Mouse (Mus musculus): ENCODE data around the gene Ms4a10. TPM values are rescaled to one million over a fixed set of nuclear protein-coding genes. Genes with fewer than 3 reads are reported as not detected.
A peak's percentile ranks its signal among the peaks of the same experiment; 100 is the strongest.

Gene Ms4a10
- 0.35 and 0.73 TPM in 2 replicates for polyA plus RNA-seq (2015; fragmentation: Nextera tagmentation; extraction: Ambion mirVana)

DNA sequence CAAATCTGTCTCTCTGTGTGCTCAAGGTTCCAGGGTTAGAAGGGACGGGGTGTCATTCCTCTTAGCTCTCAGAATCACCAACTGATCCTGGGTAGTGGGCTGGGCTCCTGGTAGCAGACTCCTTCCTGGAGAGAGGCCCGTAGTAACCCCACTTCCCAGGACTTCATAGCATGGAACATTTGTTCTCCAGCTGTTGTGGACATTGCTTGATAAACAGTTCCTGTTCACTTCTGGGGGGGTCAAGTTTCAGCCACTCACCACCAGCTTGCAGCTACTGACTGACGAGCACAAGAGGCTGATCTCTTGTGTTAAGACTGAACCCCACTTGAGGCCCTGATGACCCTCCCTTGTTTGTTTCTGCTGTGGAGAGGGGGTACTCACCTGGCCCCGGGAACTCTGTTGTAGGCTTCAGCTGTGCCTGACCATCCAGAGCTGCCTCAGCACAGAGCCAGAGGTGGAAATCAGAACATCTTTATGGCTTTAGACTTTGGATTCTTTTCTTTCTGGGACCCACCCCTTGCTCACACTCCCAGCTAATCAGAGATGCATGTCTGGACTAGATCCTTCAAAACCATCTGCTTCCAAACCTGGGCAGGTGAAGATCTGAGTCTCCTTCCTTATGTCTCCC, at the start of gene Ms4a10:
Ms4a10 (minus strand) TSS at position 433 of the 628 bp plus-strand sequence.
- ATAC-seq (ENCODE audit: insufficient number of reproducible peaks, low FRiP score, low TSS enrichment, low read depth), result 0 out of 2 replicates have a peak, but pooled peaks have one; percentile 49
- Histone ChIP-seq H3K9ac (no peak within 1 kb of the TSS), H3K9me3 (no peaks in the 10 kb centered on the region), H3K36me3 (no peaks in the 10 kb centered on the region), H3K4me2 (no peak within 1 kb of the TSS), H3K27me3 (no peaks in the 10 kb centered on the region), H3K27ac (no peak within 1 kb of the TSS), H3K4me1 (peaks cover under 1% of the 10 kb centered on the region), H3K4me3 (no peak within 1 kb of the TSS)
- WGBS, result 32% methylated on average over 4 of the region's 4 CpGs

DNA sequence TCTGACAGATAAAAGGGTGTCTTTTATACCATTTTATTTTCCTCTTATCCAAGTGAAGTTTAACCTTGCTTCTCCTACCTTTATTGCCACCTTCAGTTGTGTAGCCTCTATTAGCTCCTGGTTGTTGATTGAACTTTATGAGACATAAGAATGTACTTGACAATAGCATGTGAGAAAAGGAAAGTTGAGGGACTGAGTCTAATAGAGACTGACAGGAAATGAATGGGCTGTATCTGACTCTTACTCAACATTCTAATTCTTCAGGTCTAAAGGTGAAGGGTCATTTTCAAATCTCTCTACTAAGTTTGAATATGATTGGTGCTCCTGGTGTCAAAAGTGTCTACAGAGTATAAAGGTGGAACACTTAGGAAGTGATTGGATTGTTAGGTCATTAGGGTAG, 47.9 kb upstream of the Ms4a10 start:
- Histone ChIP-seq H3K4me1 (no peaks in the 10 kb centered on the region), H3K27me3 (no peaks in the 10 kb centered on the region), H3K4me3 (no peak overlapping the region), H3K9me3 (no peaks in the 10 kb centered on the region), H3K27ac (no peak overlapping the region), H3K9ac (no peak overlapping the region), H3K4me2 (no peak overlapping the region), H3K36me3 (no peaks in the 10 kb centered on the region)
- no peak for ATAC-seq (ENCODE audit: insufficient number of reproducible peaks, low FRiP score, low TSS enrichment, low read depth)

DNA sequence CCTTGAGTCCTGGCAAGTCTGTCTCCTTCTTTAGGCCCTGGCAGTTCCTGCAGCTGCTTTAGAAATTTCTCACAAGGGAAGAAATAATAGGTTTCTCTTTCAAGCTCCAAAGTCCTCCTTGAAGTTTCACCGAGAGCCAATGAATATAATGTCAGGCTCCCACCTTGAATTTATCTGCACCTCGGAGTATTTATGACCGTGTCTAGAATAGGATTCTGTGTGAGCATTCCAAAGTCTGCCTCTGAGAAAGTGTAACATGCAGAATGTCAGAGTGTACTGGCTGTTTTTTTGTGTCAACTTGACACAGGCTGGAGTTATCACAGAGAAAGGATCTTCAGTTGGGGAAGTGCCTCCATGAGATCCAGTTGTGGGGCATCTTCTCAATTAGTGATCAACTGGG, 43.4 kb upstream of the Ms4a10 start, which contains the start of gene Ms4a18:
Ms4a18 (minus strand) TSS at position 141 of the 400 bp plus-strand sequence.
- H3K4me3 ChIP-seq, result no peak within 1 kb of the TSS
- H3K9ac ChIP-seq, result no peak within 1 kb of the TSS
- no peaks in the 10 kb centered on the region for H3K27me3 ChIP-seq
- no peak within 1 kb of the TSS for H3K4me2 ChIP-seq
- H3K36me3 ChIP-seq, result no peaks in the 10 kb centered on the region
- no peak for ATAC-seq (ENCODE audit: insufficient number of reproducible peaks, low FRiP score, low TSS enrichment, low read depth)
- no peak within 1 kb of the TSS for H3K27ac ChIP-seq
- WGBS, result 70% methylated on average over 3 of the region's 3 CpGs
- H3K4me1 ChIP-seq, result no peaks in the 10 kb centered on the region
- no peaks in the 10 kb centered on the region for H3K9me3 ChIP-seq

DNA sequence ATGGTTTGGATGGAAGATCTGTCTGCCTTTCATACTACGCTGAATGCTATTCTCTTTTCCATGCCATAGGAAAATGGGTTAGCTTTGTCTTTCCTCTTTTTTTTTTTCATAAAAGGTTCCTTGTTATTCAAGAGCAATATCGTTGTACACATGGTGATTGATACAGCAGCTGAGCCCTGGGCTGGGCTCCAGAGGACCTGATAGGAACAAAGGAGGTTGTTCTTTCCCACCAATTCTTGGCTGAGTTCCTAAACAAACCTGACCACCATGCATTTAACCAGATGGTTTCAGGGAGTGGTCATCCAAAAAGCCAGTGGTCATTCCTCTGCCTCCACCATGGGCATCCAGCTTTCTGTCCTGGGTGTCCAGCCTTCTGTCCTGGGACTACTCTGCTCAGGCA, 42.8 kb upstream of the Ms4a10 start:
- no peak overlapping the region for H3K4me2 ChIP-seq
- H3K27me3 ChIP-seq, result no peaks in the 10 kb centered on the region
- no peaks in the 10 kb centered on the region for H3K36me3 ChIP-seq
- 72% methylated on average over 2 of the region's 2 CpGs for WGBS
- H3K9ac ChIP-seq, result no peak overlapping the region
- H3K4me1 ChIP-seq, result no peaks in the 10 kb centered on the region
- no peak overlapping the region for H3K4me3 ChIP-seq
- no peak overlapping the region for H3K27ac ChIP-seq
- no peaks in the 10 kb centered on the region for H3K9me3 ChIP-seq
- ATAC-seq (ENCODE audit: insufficient number of reproducible peaks, low FRiP score, low TSS enrichment, low read depth), result no peak

DNA sequence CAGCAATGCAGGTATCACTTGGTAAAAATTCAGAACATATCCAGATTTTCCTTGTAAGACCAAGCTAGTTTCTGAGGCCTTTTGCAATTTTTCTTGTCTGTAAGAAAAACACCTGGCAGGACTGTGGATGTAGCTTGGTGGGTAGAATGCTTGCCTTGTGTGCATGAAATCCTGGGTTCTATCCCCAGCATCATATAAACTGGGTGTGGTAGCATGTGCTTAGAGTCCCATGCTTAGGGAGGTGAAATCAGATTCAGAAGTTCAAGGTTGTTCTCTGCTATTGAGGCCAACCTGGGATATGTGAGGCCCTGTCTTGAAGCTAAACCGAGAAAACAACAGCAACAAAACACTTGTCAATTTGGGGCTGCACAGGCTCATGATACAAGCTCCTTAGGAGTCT, 41.5 kb upstream of the Ms4a10 start:
- Histone ChIP-seq H3K9ac (no peak overlapping the region), H3K4me2 (no peak overlapping the region), H3K9me3 (no peaks in the 10 kb centered on the region), H3K27me3 (no peaks in the 10 kb centered on the region), H3K36me3 (no peaks in the 10 kb centered on the region), H3K4me3 (no peak overlapping the region), H3K27ac (no peak overlapping the region), H3K4me1 (no peaks in the 10 kb centered on the region)
- no peak for ATAC-seq (ENCODE audit: insufficient number of reproducible peaks, low FRiP score, low TSS enrichment, low read depth)
- WGBS, result 78% methylated on average over 1 of the region's 1 CpGs

DNA sequence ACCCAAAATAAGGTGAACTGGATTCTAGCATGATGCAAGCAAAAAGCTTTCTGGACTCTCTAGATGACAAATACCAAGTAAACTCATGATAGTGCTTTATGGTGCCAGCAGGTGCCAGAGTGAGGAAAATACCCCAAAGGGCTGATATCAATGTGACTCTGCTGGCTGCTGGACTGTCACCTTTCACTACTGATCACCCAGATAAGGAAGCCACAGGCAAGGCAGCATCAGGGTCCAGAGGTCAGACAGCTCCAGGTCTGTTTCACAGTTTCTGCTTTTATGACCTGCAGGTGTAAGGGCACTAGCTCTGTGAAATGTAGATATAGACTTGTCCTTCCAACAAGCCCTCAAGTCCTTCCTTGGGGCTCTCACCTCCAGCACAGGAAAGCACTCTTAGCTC, 41.0 kb upstream of the Ms4a10 start:
- Histone ChIP-seq H3K9me3 (no peaks in the 10 kb centered on the region), H3K27me3 (no peaks in the 10 kb centered on the region), H3K4me2 (no peak overlapping the region), H3K36me3 (no peaks in the 10 kb centered on the region), H3K9ac (no peak overlapping the region), H3K4me1 (no peaks in the 10 kb centered on the region), H3K4me3 (no peak overlapping the region), H3K27ac (no peak overlapping the region)
- ATAC-seq (ENCODE audit: insufficient number of reproducible peaks, low FRiP score, low TSS enrichment, low read depth), result no peak

DNA sequence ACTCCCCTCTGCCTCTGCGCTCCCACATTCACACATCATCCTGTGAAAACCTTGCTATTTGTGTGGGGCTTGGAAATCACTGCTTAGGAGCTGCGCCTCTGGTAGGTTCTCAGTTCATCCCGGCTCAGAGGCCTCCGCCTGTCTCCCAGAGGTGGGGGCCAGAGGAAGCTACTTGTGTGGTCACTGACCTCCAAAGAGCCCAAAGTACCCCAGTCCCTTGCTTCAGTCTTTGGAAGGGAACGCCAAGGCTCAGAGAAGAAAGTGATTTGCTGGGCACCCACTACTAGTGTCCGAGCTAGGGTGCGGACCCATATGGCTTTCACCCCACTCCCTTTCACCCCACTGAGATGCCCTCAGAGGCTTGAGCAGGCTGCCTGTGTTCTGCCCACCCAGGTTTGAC, 18.7 kb upstream of the Ms4a10 start, which contains the start of gene Ms4a15:
Ms4a15 (minus strand) TSS at position 101 of the 400 bp plus-strand sequence.
- 92% methylated on average over 7 of the region's 7 CpGs for WGBS
- Histone ChIP-seq H3K4me1 (no peaks in the 10 kb centered on the region), H3K9me3 (no peaks in the 10 kb centered on the region), H3K4me2 (no peak within 1 kb of the TSS), H3K27me3 (peaks cover 4% of the 10 kb centered on the region; the same call in 1 of the 2 replicates), H3K36me3 (no peaks in the 10 kb centered on the region), H3K4me3 (no peak within 1 kb of the TSS), H3K9ac (no peak within 1 kb of the TSS), H3K27ac (no peak within 1 kb of the TSS)
- ATAC-seq (ENCODE audit: insufficient number of reproducible peaks, low FRiP score, low TSS enrichment, low read depth), result no peak

DNA sequence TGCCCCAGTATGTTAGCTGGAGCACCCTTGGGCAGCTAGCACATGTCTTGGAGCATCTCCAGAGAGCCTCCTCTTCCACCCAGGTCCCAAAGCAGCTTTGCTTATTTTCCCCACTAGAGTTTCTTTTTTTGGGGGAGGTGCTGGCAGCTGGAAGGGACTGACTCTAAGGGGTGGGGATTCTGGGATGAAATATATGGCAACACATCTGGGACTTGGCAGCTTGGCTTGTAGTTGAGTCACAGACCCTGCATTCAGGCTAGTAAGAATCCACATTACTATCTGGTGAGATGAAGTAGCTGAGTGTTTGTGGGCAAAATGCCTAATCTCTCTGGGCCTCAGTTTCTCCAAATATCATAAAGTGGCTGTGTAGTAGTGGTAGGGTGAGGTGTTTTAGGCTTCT, 17.4 kb upstream of the Ms4a10 start:
- Histone ChIP-seq H3K4me2 (no peak overlapping the region), H3K4me1 (no peaks in the 10 kb centered on the region), H3K9ac (no peak overlapping the region), H3K36me3 (no peaks in the 10 kb centered on the region), H3K27ac (no peak overlapping the region), H3K27me3 (peaks cover 4% of the 10 kb centered on the region; the same call in 1 of the 2 replicates), H3K4me3 (no peak overlapping the region), H3K9me3 (no peaks in the 10 kb centered on the region)
- ATAC-seq (ENCODE audit: insufficient number of reproducible peaks, low FRiP score, low TSS enrichment, low read depth), result no peak

DNA sequence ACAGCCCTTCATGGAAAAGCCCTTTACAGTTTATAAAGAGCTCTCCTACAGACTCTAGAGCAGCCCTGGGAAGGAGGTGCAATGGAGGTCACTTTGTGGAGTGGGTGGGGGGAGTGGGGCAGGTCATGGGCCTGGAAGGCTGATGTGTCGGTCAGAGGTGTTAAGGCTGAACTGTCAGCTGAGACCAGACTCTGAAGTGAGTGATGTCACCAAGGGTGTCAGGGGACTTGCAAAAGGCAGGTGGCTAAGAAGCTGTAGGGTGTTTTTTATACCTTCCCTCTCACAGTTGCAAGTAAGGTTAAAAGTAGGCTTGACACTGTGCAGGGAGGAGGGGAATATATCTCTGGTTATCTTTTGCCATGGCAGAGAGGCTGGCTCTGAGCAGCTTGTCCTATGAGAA, 16.3 kb upstream of the Ms4a10 start:
- H3K27me3 ChIP-seq, result peaks cover 4% of the 10 kb centered on the region; the same call in 1 of the 2 replicates
- 47% methylated on average over 1 of the region's 1 CpGs for WGBS
- H3K9ac ChIP-seq, result no peak overlapping the region
- no peaks in the 10 kb centered on the region for H3K4me1 ChIP-seq
- H3K9me3 ChIP-seq, result no peaks in the 10 kb centered on the region
- H3K36me3 ChIP-seq, result no peaks in the 10 kb centered on the region
- H3K4me3 ChIP-seq, result no peak overlapping the region
- ATAC-seq (ENCODE audit: insufficient number of reproducible peaks, low FRiP score, low TSS enrichment, low read depth), result no peak
- H3K4me2 ChIP-seq, result no peak overlapping the region
- H3K27ac ChIP-seq, result no peak overlapping the region

DNA sequence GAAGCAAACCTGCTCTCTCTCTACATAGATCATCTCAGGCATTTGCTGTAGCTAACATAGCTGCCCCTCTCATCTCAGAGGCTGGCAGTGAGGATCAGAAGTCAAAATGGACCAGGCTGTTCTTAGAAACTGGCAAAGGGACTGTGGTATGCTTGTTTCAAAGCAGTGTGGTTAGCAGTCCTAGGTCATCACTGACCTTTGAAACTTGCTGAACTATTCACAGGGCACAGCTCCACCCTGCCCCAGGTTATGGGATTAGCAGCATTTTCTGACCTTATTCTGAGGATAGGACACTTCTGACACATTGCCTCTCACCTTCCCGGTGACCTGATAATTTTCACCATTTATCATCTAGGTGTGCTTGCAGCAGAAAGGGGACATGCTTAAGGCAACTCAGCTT, 14.1 kb upstream of the Ms4a10 start:
- no peak for ATAC-seq (ENCODE audit: insufficient number of reproducible peaks, low FRiP score, low TSS enrichment, low read depth)
- H3K4me2 ChIP-seq, result no peak overlapping the region
- WGBS, result 67% methylated on average over 1 of the region's 1 CpGs

DNA sequence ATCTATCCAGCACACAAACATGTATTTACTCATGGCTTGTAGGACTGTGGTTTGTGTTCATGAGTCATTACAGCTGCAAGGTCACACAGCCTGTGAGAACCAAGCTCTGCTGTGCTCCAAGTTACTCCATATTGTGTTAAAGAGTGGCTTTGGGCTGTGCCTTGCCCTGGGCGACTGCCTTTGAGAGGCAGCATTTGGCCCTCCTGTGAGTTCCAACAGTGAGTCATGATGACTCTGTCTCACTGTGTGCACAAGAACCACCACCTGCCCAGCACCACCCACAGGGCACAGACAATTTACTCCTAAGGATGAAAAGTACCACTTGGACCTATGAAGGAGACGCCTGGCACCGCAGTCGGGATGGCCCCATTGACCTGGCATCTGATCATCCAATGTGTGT, 11.4 kb upstream of the Ms4a10 start:
- Histone ChIP-seq H3K9ac (no peak overlapping the region), H3K36me3 (no peaks in the 10 kb centered on the region), H3K4me1 (no peaks in the 10 kb centered on the region), H3K27ac (no peak overlapping the region), H3K4me2 (no peak overlapping the region), H3K27me3 (0 out of 2 replicates have a peak, but pooled peaks cover 4% of the 10 kb centered on the region), H3K4me3 (no peak overlapping the region), H3K9me3 (no peaks in the 10 kb centered on the region)
- WGBS, result 86% methylated on average over 4 of the region's 4 CpGs
- no peak for ATAC-seq (ENCODE audit: insufficient number of reproducible peaks, low FRiP score, low TSS enrichment, low read depth)

More for the DNA sequence above, 14.1 kb upstream of the Ms4a10 start:
- H3K9ac ChIP-seq, result no peak overlapping the region
- no peak overlapping the region for H3K4me3 ChIP-seq
- no peak overlapping the region for H3K27ac ChIP-seq
- H3K9me3 ChIP-seq, result no peaks in the 10 kb centered on the region
- peaks cover 4% of the 10 kb centered on the region; the same call in 1 of the 2 replicates for H3K27me3 ChIP-seq
- no peaks in the 10 kb centered on the region for H3K4me1 ChIP-seq
- H3K36me3 ChIP-seq, result no peaks in the 10 kb centered on the region

DNA sequence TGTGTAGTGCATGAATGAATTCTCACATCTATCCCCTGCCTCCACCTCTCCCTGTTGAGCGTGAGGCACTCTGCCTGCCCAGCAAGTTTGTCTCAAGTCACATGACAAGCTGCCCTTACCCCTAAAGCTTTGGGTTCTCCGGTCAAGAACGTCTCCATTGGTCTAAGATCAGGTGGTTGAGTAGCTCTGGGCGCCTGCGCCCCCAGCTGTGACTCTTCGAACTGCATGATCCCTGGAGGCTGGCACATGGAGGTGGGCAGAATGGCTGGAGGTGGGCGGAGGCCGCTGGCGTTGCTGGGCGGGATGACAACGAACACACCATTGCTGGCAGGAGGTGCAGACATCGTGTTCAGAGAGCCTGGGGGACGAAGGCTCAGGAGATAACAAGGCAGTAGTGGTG, 10.1 kb upstream of the Ms4a10 start:
- Histone ChIP-seq H3K27ac (no peak overlapping the region), H3K9ac (no peak overlapping the region), H3K4me1 (peaks cover 4% of the 10 kb centered on the region), H3K4me2 (no peak overlapping the region), H3K27me3 (0 out of 2 replicates have a peak, but pooled peaks cover 3% of the 10 kb centered on the region), H3K4me3 (no peak overlapping the region), H3K36me3 (no peaks in the 10 kb centered on the region), H3K9me3 (no peaks in the 10 kb centered on the region)
- no peak for ATAC-seq (ENCODE audit: insufficient number of reproducible peaks, low FRiP score, low TSS enrichment, low read depth)
- 72% methylated on average over 13 of the region's 13 CpGs for WGBS

DNA sequence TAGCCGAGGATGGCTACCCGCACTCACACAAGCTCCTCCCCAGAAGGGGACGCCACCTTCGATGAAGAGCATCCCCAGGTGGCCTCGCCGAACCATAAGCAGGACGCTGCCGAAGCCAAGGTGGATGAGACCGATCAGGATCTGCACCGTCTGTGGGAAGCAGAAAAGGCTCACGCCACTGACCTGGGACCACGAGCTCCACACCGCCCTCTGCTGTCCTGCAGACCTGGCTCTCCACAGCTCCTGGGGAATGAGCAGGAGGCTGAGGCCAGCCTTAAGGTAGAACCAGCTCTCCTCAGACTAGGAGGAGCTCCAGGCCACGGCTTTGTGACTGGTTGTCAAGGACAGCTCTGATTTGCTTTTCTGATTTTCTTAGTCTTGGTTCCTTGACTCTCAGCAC, 8.7 kb upstream of the Ms4a10 start:
- Histone ChIP-seq H3K27ac (no peak overlapping the region), H3K36me3 (no peaks in the 10 kb centered on the region), H3K4me1 (peaks cover 7% of the 10 kb centered on the region), H3K9ac (no peak overlapping the region), H3K4me2 (no peak overlapping the region), H3K9me3 (no peaks in the 10 kb centered on the region), H3K27me3 (no peaks in the 10 kb centered on the region), H3K4me3 (no peak overlapping the region)
- no peak for ATAC-seq (ENCODE audit: insufficient number of reproducible peaks, low FRiP score, low TSS enrichment, low read depth)
- WGBS, result 17% methylated on average over 14 of the region's 14 CpGs

Data from limb, embryonic 15.5 days (tissue).